Mouse (Mus musculus): Measurements from ENCODE around the gene Olfr657. TPM values are rescaled to one million over a fixed set of nuclear protein-coding genes. Genes with fewer than 3 reads are reported as not detected.

Olfr657 gene
- not detected for total RNA-seq (2021)
- long read RNA-seq, experiment 1: 0 reads
- long read RNA-seq, experiment 2: 0 reads

DNA sequence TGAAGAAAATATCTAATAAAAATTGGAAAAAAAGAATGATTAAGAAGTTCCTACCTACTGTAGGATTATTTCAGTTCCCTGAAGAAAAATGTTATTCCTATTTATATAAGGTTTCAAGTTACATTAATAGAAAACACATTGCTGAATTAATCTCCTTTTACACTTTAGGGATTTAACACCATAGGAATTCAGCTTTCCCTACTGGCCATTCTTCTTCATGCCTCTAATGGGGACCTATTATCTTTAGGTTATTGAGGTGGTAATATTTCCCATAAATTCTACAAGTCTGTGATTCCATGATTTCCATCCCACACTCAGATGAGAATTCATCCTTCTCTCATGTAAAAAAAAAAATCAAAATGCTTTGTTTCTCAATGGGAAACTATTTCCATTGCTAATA is at the start of gene Olfr657:
Olfr657 (plus strand) TSS at position 301 of the 400 bp plus-strand sequence.
- no peak for DNase-seq

DNA sequence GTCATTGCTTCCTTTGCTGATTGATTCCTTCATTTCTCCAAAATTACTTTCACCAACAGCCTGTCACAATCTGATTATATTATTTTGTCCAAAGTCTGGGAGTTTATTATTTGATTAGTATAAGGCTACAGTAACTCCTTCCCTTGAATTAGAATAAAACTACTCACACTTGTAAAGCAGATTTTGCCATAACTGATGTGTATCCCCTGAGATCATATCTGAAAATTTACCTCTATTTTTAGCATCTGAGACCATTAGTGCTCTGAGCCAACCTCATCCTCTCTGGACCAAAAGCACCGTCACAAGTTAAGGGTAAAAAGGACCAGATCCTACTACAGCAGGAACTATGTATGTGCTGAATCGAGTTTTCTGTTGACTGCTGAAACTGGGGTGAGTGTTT is 47.6 kb upstream of the Olfr657 start, which contains the start of gene Olfr653:
Olfr653 (plus strand) TSS at position 301 of the 400 bp plus-strand sequence.
- no peak for DNase-seq

DNA sequence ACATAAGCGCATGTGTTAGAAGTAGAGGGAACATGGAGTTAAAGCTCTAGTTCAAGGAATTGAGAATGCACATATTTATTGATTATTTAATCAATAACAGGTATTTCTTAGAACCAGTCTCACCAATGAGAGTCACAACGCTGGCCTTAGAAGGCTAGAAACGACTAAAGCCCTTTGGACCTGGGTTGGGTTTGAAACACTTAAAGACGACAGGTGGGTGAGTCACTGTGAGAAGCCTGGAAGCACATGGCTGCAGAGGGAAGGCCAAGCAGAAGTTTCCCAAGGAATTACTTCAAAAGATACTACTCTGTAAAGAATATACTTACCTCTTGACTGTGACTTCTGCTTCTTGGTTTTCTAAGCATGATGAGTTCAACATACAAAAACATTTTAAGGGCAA is 43.7 kb upstream of the Olfr657 start:
- no peak for DNase-seq

DNA sequence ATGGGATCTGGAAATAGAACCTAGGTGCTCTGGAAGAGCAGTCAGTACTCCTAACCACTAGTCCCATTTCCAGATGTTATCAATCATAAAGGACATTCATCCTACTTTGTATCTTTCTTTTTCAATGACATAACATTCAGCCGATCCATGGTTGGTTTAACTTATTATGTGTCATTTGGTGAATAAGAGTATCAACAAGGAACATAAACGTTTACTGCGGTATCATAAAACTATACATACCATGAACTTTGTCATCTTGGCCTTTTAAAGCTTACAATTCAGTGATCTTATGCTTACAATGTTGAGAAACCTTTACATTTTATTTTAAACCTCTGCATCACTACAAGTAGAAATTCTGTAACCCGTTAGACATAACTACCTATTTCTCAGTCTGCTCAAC is 43.2 kb upstream of the Olfr657 start:
- DNase-seq: no peak

DNA sequence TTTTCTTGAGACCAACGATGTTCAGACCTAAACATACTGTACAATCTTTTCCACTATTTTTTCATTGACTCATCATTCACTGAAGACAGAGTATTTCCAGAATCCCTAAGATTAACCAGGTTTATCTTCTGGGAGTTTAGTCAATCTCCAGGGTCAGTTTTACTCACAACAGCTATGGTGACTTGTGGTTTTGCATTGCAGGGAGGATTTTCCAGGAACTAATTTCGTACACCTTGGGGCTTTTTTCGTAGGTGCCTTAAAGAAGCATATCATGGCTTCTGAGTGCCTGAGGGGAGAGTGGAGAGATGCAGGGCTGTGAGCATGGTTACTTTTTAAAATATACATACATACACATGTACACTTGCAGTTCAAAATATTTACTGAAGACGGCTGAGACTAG is 37.9 kb upstream of the Olfr657 start, which contains the start of gene Olfr654:
Olfr654 (plus strand) TSS at position 301 of the 400 bp plus-strand sequence.
- DNase-seq: no peak

DNA sequence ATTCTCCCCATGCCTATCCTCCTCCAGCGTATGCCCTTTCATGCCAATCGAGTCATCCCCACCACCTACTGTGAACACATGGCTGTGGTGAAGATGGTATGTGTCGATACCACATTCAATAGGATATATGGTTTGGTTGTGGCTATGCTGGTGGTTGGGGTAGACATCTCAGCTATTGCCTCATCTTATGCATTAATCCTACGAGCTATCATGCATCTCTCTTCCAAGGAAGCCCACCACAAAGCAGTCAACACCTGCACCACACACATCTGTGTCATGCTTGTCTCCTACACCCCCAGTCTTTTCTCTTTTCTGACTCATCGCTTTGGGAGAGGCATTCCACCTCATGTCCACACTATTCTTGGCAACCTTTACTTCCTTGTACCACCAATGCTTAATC is 36.3 kb upstream of the Olfr657 start:
- DNase-seq: no peak

DNA sequence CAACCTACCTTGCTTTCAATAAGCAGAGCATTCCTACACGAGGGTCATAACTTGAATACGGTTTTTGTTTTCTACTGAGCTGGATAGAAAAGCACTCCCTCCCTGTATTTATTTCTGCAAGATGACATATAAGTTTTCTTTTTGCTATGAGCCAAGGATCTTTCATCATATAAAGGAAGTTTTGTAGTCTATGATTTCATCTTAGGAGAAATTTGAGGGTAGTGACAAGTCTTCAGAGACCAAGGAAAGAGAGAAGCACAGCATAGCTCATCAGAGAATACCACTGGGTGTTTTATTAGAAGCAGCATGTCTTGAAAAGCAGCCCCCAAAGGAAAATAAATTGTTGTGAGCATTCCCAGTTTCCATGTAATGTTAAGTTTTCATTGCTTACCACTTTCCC is 22.9 kb upstream of the Olfr657 start, which contains the start of gene Olfr655:
Olfr655 (minus strand) TSS at position 101 of the 400 bp plus-strand sequence.
- DNase-seq: no peak

DNA sequence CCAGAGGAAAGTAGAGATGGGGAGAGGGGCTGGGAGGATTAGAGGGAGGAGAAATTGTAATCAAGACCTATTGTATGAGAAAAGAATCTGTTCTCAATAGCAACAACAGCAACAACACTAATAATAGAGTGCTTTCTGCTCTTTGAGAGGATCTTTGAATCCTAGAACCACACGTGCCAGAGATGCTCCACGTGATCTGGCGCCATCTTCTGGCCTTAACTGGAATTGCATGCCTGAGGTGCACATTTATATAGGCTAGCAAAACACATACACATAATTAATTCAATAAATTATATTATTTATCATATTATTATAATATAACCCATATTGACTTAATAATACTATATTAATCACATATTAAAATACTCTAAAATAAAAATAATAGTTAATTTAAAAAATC is 21.4 kb upstream of the Olfr657 start:
- no peak for DNase-seq

DNA sequence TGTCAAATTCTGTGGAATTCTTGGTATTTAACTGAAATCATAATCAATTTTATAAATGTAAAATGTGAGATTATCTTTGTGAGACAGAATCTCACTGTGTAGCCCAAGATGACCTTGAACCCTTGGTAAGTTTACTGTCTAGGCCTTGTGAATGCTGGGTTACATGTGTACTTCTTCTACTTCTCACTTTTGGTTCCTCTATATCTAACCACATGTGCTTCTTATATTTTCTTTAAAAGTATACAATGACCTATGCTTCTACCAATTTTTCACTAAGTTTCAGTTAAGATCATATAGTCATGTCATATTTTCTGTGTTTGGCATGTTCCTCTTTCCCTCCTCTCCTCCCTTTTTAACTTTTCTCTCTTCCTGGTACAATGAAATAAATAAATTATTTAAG is 19.9 kb upstream of the Olfr657 start:
- no peak for DNase-seq

DNA sequence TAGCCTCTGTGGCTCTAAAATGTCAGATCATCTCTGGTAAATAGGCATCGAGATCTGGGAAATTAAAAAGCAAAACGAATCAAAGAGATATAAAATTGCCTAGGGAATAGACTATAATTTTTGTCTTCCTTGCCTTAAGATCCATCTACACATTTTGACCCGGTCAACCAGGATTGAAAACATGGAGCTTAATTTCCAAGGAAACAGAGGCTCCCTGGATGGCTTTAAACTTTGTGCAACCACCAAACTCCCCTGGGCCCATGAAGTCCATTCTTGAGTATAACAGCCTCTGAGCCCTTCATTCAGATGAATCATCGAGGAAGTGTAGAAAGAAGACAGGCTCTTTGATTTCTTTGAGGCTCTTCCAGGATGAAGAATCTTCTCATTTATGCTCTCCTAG is 10.9 kb upstream of the Olfr657 start, which contains the start of gene Olfr656:
Olfr656 (plus strand) TSS at position 301 of the 400 bp plus-strand sequence.
- DNase-seq: no peak

DNA sequence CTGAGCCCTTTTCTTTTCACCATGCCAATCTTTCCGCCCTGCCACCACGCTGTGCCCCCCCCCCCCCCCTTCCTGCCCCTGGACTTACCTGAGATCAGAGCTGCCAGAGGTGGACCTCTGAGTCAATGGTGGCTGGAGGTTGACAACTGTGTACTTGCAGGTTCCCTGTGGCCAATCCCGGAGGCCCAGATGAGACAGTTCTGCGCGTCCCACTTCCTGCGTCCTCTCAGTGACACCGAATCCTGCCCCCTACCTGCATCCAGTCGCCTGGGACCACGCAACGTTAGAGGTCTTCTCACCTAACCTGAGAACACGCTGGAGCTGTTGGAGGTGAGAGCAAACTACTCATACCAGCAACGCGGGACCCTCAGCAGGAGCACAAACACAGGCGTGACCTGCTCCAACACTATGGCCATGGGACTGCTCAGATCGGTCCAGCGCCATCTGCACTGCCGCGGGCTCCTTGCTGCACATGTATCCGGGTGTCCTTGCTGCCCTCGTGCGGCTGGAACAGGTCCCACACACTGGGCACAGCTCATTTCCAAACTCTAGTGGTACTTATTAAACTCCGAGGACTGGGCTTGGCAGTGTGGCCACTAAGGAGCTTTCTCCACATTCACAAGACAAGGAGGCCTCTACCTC is 22.4 kb downstream of the Olfr657 start, which contains the start of gene Olfr658:
Olfr658 (minus strand) TSS at position 465 of the 642 bp plus-strand sequence.
- DNase-seq: no peak

DNA sequence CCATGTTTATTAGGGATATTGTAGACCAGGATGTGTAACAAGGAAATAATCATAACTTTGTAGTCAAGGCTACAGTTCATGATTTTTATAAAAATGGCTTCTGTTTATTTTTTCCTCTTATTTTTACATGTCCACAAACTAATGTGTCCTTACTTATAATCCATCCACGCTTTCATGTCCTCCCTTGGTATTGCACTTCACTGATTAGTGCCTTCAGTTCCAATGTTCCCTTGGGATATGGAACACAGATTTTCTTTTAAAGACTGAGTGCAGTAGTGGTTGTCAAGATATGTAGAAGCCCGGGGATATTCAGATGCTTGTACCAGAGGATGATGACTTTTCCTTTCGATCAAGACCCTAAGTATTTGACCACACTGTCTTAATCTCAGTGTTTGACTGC is 41.9 kb downstream of the Olfr657 start, which contains the start of gene Olfr659:
Olfr659 (plus strand) TSS at position 301 of the 400 bp plus-strand sequence.
- DNase-seq: no peak

DNA sequence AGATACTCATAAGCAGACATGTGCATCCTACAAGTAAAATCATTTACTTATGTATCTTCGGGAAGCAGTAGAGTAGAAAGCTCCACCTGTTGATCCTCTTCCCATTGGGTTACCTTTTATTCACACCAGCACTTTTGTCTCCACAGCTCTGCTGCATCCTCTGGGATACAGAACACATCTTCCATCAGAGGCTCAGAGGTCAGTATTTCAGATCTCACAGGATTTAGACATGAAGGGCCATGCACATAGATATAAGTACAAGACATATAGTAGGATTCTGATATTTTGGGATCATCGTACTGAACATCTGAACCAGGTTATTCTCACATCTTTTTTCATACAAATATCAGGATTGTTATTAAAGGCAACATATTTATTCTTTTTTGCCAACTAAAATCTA is 61.6 kb downstream of the Olfr657 start, which contains the start of gene Olfr661:
Olfr661 (plus strand) TSS at position 301 of the 400 bp plus-strand sequence.
- DNase-seq: no peak

Other genes starting within 250 kb of the Olfr657 start
- not detected for gene Trim30c, start 224.0 kb upstream of the Olfr657 start, total RNA-seq (2021)
- gene Trim30a, start 159.6 kb upstream of the Olfr657 start, total RNA-seq (2021): 1 to 10 TPM; 1.2 to 1.4 TPM
- under 1 TPM; 0.49 to 0.54 TPM for gene Trim30d, start 116.9 kb upstream of the Olfr657 start, total RNA-seq (2021)
- not detected for gene Olfr651, start 74.7 kb upstream of the Olfr657 start, total RNA-seq (2021)
- not detected for gene Olfr652, start 63.9 kb upstream of the Olfr657 start, total RNA-seq (2021)
- gene Olfr653, start 47.5 kb upstream of the Olfr657 start, total RNA-seq (2021): not detected
- gene Olfr654, start 37.8 kb upstream of the Olfr657 start, total RNA-seq (2021): not detected
- gene Olfr655, start 23.0 kb upstream of the Olfr657 start, total RNA-seq (2021): not detected
- gene Olfr656, start 10.8 kb upstream of the Olfr657 start, total RNA-seq (2021): not detected
- not detected for gene Olfr658, start 22.5 kb downstream of the Olfr657 start, total RNA-seq (2021)
- not detected for gene Olfr659, start 42.0 kb downstream of the Olfr657 start, total RNA-seq (2021)
- gene Olfr661, start 61.7 kb downstream of the Olfr657 start, total RNA-seq (2021): not detected
- not detected for gene Usp17le, start 152.7 kb downstream of the Olfr657 start, total RNA-seq (2021)
- gene Usp17lb, start 217.8 kb downstream of the Olfr657 start, total RNA-seq (2021): not detected
- gene Usp17la, start 232.2 kb downstream of the Olfr657 start, total RNA-seq (2021): not detected